Mouse (Mus musculus): ENCODE data around the gene Tekt1.

DNA sequence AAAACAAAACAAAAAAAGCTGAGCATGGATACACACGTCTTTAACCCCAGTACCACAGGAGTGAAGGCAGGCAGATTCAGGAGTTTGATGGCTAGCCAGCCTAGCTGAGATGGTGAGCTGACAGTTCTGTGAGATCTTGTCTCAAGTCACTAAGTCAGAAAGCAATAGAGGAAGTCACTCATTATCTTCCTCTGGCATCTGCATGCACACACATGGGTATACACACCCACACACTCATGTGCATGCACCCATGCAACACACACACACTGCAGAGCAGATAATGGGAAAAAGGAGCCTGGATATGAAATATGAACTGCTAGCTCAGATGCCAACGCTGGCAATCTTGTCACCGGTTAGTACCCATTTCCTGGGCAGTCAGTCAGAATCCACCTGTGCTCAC is 31.0 kb upstream of the Tekt1 start:
- TF ChIP-seq CTCF (IDR thresholded peaks at IDR 0.05; ENCODE audit: low read depth, low read length): no peak
- TF ChIP-seq GATA1 (IDR thresholded peaks at IDR 0.05; ENCODE audit: borderline replicate concordance, low read length): no peak
- no peak for TF ChIP-seq TAL1 (conservative IDR thresholded peaks at IDR 0.05; ENCODE audit: low read depth, low read length)
- TF ChIP-seq POLR2AphosphoS5 (IDR thresholded peaks at IDR 0.05; ENCODE audit: insufficient replicate concordance, low read depth, low read length): no peak
- TF ChIP-seq GATA2 (IDR thresholded peaks at IDR 0.05; ENCODE audit: borderline replicate concordance, low read depth, low read length): no peak

Measured in G1E (cell line).